Mouse (Mus musculus): ENCODE data around the gene Rhox4a. TPM values are rescaled to one million over a fixed set of nuclear protein-coding genes. Genes with fewer than 3 reads are reported as not detected.
"Not testable (repeated sequence)": the region's sequence is repeated elsewhere in the genome, so short reads cannot be mapped to it uniquely, and the experiment has no call there.

The Rhox4a gene
- polyA plus RNA-seq (2015; fragmentation: Nextera tagmentation; extraction: Ambion mirVana): not detected in 2 replicates

GRCm38 (mm10) chrX:37265038-37265437 is at the start of gene Rhox4a:
Gene Rhox4a (plus strand): TSS chrX:37265338.
- not testable (repeated sequence) for H3K9ac ChIP-seq (replicated peaks); H3K4me1 ChIP-seq

GRCm38 (mm10) chrX:37222158-37222557 is 43.0 kb upstream of the Rhox4a start, which contains the start of gene Rhox1:
Gene Rhox1 (minus strand): TSS chrX:37222258.
- H3K4me1 ChIP-seq; H3K36me3 ChIP-seq; H3K27me3 ChIP-seq (replicated peaks); H3K4me2 ChIP-seq; H3K4me3 ChIP-seq (replicated peaks); ATAC-seq (ENCODE audit: low FRiP score); H3K9ac ChIP-seq (replicated peaks); H3K27ac ChIP-seq (replicated peaks); H3K9me3 ChIP-seq (replicated peaks): not testable (repeated sequence)
- WGBS: 82% methylated on average over 1 of the region's 1 CpGs

More at GRCm38 (mm10) chrX:37265038-37265437, at the start of gene Rhox4a:
- H3K4me2 ChIP-seq; H3K9me3 ChIP-seq (replicated peaks); H3K36me3 ChIP-seq; ATAC-seq (ENCODE audit: low FRiP score); H3K4me3 ChIP-seq (replicated peaks); H3K27ac ChIP-seq (replicated peaks); H3K27me3 ChIP-seq (replicated peaks): not testable (repeated sequence)
- 96% methylated on average over 11 of the region's 19 CpGs for WGBS

- H3K27ac ChIP-seq (replicated peaks): not testable (repeated sequence)
Observed at GRCm38 (mm10) chrX:37244676-37245075, 20.5 kb upstream of the Rhox4a start, which contains the start of gene Rhox2a. Gene Rhox2a (plus strand): TSS chrX:37244976.

GRCm38 (mm10) chrX:37249619-37250018 is 15.5 kb upstream of the Rhox4a start, which contains the start of gene Rhox3a:
Gene Rhox3a (plus strand): TSS chrX:37249919.
- H3K27ac ChIP-seq (replicated peaks); H3K4me2 ChIP-seq; H3K9me3 ChIP-seq (replicated peaks); H3K36me3 ChIP-seq; ATAC-seq (ENCODE audit: low FRiP score); H3K4me3 ChIP-seq (replicated peaks); H3K4me1 ChIP-seq; H3K9ac ChIP-seq (replicated peaks); H3K27me3 ChIP-seq (replicated peaks): not testable (repeated sequence)
- WGBS: 82% methylated on average over 1 of the region's 3 CpGs

More at GRCm38 (mm10) chrX:37244676-37245075, 20.5 kb upstream of the Rhox4a start, which contains the start of gene Rhox2a:
- H3K9ac ChIP-seq (replicated peaks); H3K36me3 ChIP-seq; H3K27me3 ChIP-seq (replicated peaks); H3K9me3 ChIP-seq (replicated peaks); H3K4me1 ChIP-seq; ATAC-seq (ENCODE audit: low FRiP score); H3K4me2 ChIP-seq; H3K4me3 ChIP-seq (replicated peaks): not testable (repeated sequence)
- no CpG with 5 or more reads among the region's 9 CpGs for WGBS

Other genes with a start within 250 kb of the Rhox4a start
- gene Sowahd, start 216.5 kb upstream of the Rhox4a start, polyA plus RNA-seq (2015; fragmentation: Nextera tagmentation; extraction: Ambion mirVana): not detected in 2 replicates
- gene Rpl39, start 179.9 kb upstream of the Rhox4a start, polyA plus RNA-seq (2015; fragmentation: Nextera tagmentation; extraction: Ambion mirVana): 318 and 331 TPM in 2 replicates
- gene Upf3b, start 155.0 kb upstream of the Rhox4a start, polyA plus RNA-seq (2015; fragmentation: Nextera tagmentation; extraction: Ambion mirVana): 29.4 and 31.9 TPM in 2 replicates
- 22.1 and 22.2 TPM in 2 replicates for gene Nkap, start 138.5 kb upstream of the Rhox4a start, polyA plus RNA-seq (2015; fragmentation: Nextera tagmentation; extraction: Ambion mirVana)
- gene Akap14, start 96.5 kb upstream of the Rhox4a start, polyA plus RNA-seq (2015; fragmentation: Nextera tagmentation; extraction: Ambion mirVana): 0.14 and 0.29 TPM in 2 replicates
- gene Ndufa1, start 74.2 kb upstream of the Rhox4a start, polyA plus RNA-seq (2015; fragmentation: Nextera tagmentation; extraction: Ambion mirVana): 742 and 895 TPM in 2 replicates
- gene Rnf113a1, start 74.1 kb upstream of the Rhox4a start, polyA plus RNA-seq (2015; fragmentation: Nextera tagmentation; extraction: Ambion mirVana): 23.7 and 27.3 TPM in 2 replicates
- not detected in 2 replicates for gene Gm9, start 54.3 kb upstream of the Rhox4a start, polyA plus RNA-seq (2015; fragmentation: Nextera tagmentation; extraction: Ambion mirVana)
- gene Rhox1, start 43.1 kb upstream of the Rhox4a start, polyA plus RNA-seq (2015; fragmentation: Nextera tagmentation; extraction: Ambion mirVana): not detected in 2 replicates
- gene Rhox2a, start 20.4 kb upstream of the Rhox4a start, polyA plus RNA-seq (2015; fragmentation: Nextera tagmentation; extraction: Ambion mirVana): not detected in 2 replicates
- gene Rhox3a, start 15.4 kb upstream of the Rhox4a start, polyA plus RNA-seq (2015; fragmentation: Nextera tagmentation; extraction: Ambion mirVana): not detected in 2 replicates
- not detected in 2 replicates for gene Rhox3a2, start 114.7 kb downstream of the Rhox4a start, polyA plus RNA-seq (2015; fragmentation: Nextera tagmentation; extraction: Ambion mirVana)
- gene Rhox4a2, start 125.5 kb downstream of the Rhox4a start, polyA plus RNA-seq (2015; fragmentation: Nextera tagmentation; extraction: Ambion mirVana): 8.1 TPM in 1 of 2 replicates, not detected in the other
- gene Rhox2b, start 146.7 kb downstream of the Rhox4a start, polyA plus RNA-seq (2015; fragmentation: Nextera tagmentation; extraction: Ambion mirVana): not detected in 2 replicates
- gene Rhox4b, start 167.2 kb downstream of the Rhox4a start, polyA plus RNA-seq (2015; fragmentation: Nextera tagmentation; extraction: Ambion mirVana): 3.9 TPM in 1 of 2 replicates, not detected in the other
- gene Rhox2c, start 188.3 kb downstream of the Rhox4a start, polyA plus RNA-seq (2015; fragmentation: Nextera tagmentation; extraction: Ambion mirVana): not detected in 2 replicates
- gene Rhox3c, start 193.2 kb downstream of the Rhox4a start, polyA plus RNA-seq (2015; fragmentation: Nextera tagmentation; extraction: Ambion mirVana): not detected in 2 replicates
- gene Rhox4c, start 215.0 kb downstream of the Rhox4a start, polyA plus RNA-seq (2015; fragmentation: Nextera tagmentation; extraction: Ambion mirVana): not detected in 2 replicates
- not detected in 2 replicates for gene Rhox2d, start 228.1 kb downstream of the Rhox4a start, polyA plus RNA-seq (2015; fragmentation: Nextera tagmentation; extraction: Ambion mirVana)
- gene Rhox4d, start 249.0 kb downstream of the Rhox4a start, polyA plus RNA-seq (2015; fragmentation: Nextera tagmentation; extraction: Ambion mirVana): not detected in 2 replicates